15 mouse cellular contexts compared by ENCODE assay signal in the genomic region with DNA sequence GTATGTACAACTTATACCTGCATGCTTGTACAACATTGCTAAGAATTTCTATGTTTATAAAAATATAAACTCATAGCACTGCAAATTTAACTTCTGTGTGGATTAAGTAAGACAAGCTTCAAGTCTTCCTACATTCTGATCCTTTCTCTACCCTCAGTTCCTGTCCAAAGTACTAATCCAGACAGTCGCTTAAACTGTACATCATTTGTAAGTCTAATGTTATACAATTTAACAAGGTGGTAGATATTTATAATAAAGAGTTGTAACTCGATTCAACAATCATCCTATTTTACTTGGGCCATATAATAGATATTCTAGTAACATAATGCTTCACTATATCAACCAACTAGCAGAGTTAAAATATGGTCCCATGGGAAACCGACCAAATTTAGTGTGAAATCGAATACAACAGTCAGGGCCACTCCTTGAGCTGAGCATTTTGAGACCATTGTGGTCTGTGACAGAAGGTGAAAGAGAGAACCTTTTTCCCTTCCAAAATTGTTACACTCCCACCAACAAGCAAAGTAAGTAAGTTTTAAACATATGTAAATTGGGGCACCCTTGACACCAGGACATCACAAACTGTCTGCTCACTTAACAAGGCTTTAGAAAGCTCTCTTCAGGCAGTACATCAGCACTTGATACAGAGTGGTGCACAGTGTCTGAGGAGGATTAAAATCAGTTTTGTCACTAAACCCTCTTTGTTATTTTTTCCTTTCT.
"Had no signal": no experiment of that assay in that cellular context is flagged by ENCODE, and none has a peak within 500 bp of the region (broad histone marks: within the 10 kb centered on the region; RNA-seq: fewer than 3 reads in every experiment).

No protein-coding gene starts in this region.

- DNase-seq: kidney, postnatal 36 days; liver; liver, embryonic 13.5 days; liver, postnatal 0 days; lung, postnatal 14 days; right cerebral cortex, postnatal 14 days; thymus, postnatal 14 days had no signal

- ATAC-seq: inflammation-experienced regulatory T-cells, adult 6 months; intestine, postnatal 0 days; liver, postnatal 0 days had no signal

- H3K27me3 ChIP-seq: limb, embryonic 12.5 days; liver, embryonic 13.5 days; lung, embryonic 15.5 days; megakaryocyte, embryonic 14.5 days had no signal

- H3K4me2 ChIP-seq: limb, embryonic 12.5 days; liver, embryonic 13.5 days; lung, embryonic 15.5 days had no signal

- H3K27ac ChIP-seq: kidney, postnatal 0 days; layer of hippocampus, adult 2 months; limb, embryonic 12.5 days; liver, embryonic 13.5 days; lung, embryonic 15.5 days; macrophage had no signal

- H3K9ac ChIP-seq: limb, embryonic 12.5 days; liver, embryonic 13.5 days; liver, postnatal 0 days; lung, embryonic 15.5 days had no signal

- H3K4me3 ChIP-seq: layer of hippocampus, adult 2 months; limb, embryonic 12.5 days; liver, embryonic 13.5 days; lung, embryonic 15.5 days; megakaryocyte, embryonic 14.5 days had no signal

- H3K36me3 ChIP-seq: limb, embryonic 12.5 days; liver, embryonic 13.5 days; lung, embryonic 15.5 days had no signal

- H3K4me1 ChIP-seq: limb, embryonic 12.5 days; liver, embryonic 13.5 days; lung, embryonic 15.5 days; megakaryocyte, embryonic 14.5 days had no signal

- H3K9me3 ChIP-seq: limb, embryonic 12.5 days; liver, embryonic 13.5 days; lung, embryonic 15.5 days; megakaryocyte, embryonic 14.5 days had no signal
